Mouse (Mus musculus) neural tube, embryonic 11.5 days (tissue): ENCODE results near the gene Gatad2b. TPM values are rescaled to one million over a fixed set of nuclear protein-coding genes. Genes with fewer than 3 reads are reported as not detected.

Source experiments
- ATAC-seq: fragments of 200-750 bp; cut with Nextera tagmentation; 2 replicates; pipeline ENCODE4 v1.8.0; 2017; ENCODE audit warnings: moderate number of reproducible peaks, mild to moderate bottlenecking, moderate TSS enrichment, moderate library complexity; ENCODE audit not compliant: insufficient read depth, low FRiP score, low TSS enrichment
- DNase-seq: peaks from one replicate; pipeline ENCODE4 v3.0.0-alpha.2; 2015; ENCODE audit warnings: low spot score
- H3K27ac ChIP-seq: fragments of 300-500 bp; sonication (generic); 2 replicates; pipeline ENCODE4 v1.5.1; 2014; ENCODE audit warnings: low read depth, mild to moderate bottlenecking, low read length
- H3K27me3 ChIP-seq: fragments of 300-500 bp; sonication (generic); 2 replicates; pipeline ENCODE4 v1.6.1; 2014; ENCODE audit warnings: mild to moderate bottlenecking, low read length, mixed read lengths; ENCODE audit not compliant: control insufficient read depth, insufficient read depth
- H3K36me3 ChIP-seq: fragments of 300-500 bp; sonication (generic); 2 replicates; pipeline ENCODE4 v1.6.1; 2014; ENCODE audit warnings: mild to moderate bottlenecking, low read length, moderate library complexity, mixed read lengths; ENCODE audit not compliant: control insufficient read depth, insufficient read depth
- H3K4me1 ChIP-seq: fragments of 300-500 bp; sonication (generic); 2 replicates; pipeline ENCODE4 v1.6.1; 2014; ENCODE audit warnings: low read length, mixed read lengths; ENCODE audit not compliant: control insufficient read depth, insufficient read depth
- H3K4me2 ChIP-seq: fragments of 300-500 bp; sonication (generic); 2 replicates; pipeline ENCODE4 v1.6.1; 2014; ENCODE audit warnings: low read depth, mild to moderate bottlenecking, moderate library complexity
- H3K4me3 ChIP-seq: fragments of 300-500 bp; sonication (generic); 2 replicates; pipeline ENCODE4 v1.5.1; 2014; ENCODE audit warnings: low read depth, low read length
- H3K9ac ChIP-seq: fragments of 300-500 bp; sonication (generic); 2 replicates; pipeline ENCODE4 v1.6.1; 2014; ENCODE audit warnings: mild to moderate bottlenecking, low read length
- H3K9me3 ChIP-seq: fragments of 300-500 bp; sonication (generic); 2 replicates; pipeline ENCODE4 v1.6.1; 2016; ENCODE audit warnings: low read length; ENCODE audit not compliant: control insufficient read depth
- WGBS: fragments of 180-500 bp; shearing (Covaris S2); extraction: QIAGEN DNeasy Blood & Tissue Kit; methylation state at CpG from one replicate; pipeline ENCODE4 v1.1.7; 2014; 5-methylcytosine and 5-hydroxymethylcytosine counted together
- polyA plus RNA-seq: library from polyadenylated mRNA; unstranded; fragments of >200 nt; fragmentation: Nextera tagmentation; extraction: Ambion mirVana; gene quantifications from 2 replicates; pipeline ENCODE4 v1.2.1, GENCODE M21; 2014

The Gatad2b gene
- polyA plus RNA-seq, 1 experiment from 2014 or later = 9.2 TPM

GRCm38 (mm10) chr3:90273855-90274254 lies 19.1 kb upstream of the Gatad2b start:
- H3K9ac ChIP-seq = no peak overlapping the region
- H3K9me3 ChIP-seq = no peaks in the 10 kb centered on the region
- no peak for ATAC-seq
- H3K4me2 ChIP-seq = no peak overlapping the region
- H3K4me1 ChIP-seq = no peaks in the 10 kb centered on the region
- peaks cover 4% of the 10 kb centered on the region for H3K36me3 ChIP-seq
- 89% methylated on average over 22 of the region's 22 CpGs for WGBS
- DNase-seq = no peak
- no peak overlapping the region for H3K4me3 ChIP-seq
- H3K27me3 ChIP-seq = no peaks in the 10 kb centered on the region
- H3K27ac ChIP-seq = no peak overlapping the region

GRCm38 (mm10) chr3:90275286-90275685 lies 17.7 kb upstream of the Gatad2b start:
- WGBS = 93% methylated on average over 11 of the region's 11 CpGs
- no peaks in the 10 kb centered on the region for H3K27me3 ChIP-seq
- H3K27ac ChIP-seq = no peak overlapping the region
- H3K36me3 ChIP-seq = peaks cover 7% of the 10 kb centered on the region
- H3K9me3 ChIP-seq = no peaks in the 10 kb centered on the region
- DNase-seq (no peak), ATAC-seq (no peak)
- no peaks in the 10 kb centered on the region for H3K4me1 ChIP-seq
- H3K4me2 ChIP-seq = no peak overlapping the region
- no peak overlapping the region for H3K4me3 ChIP-seq
- H3K9ac ChIP-seq = no peak overlapping the region

GRCm38 (mm10) chr3:90276858-90277257 lies 16.1 kb upstream of the Gatad2b start:
- Histone ChIP-seq H3K9ac (no peak overlapping the region), H3K4me2 (no peak overlapping the region), H3K4me3 (no peak overlapping the region), H3K27me3 (no peaks in the 10 kb centered on the region), H3K27ac (no peak overlapping the region), H3K36me3 (peaks cover 7% of the 10 kb centered on the region), H3K4me1 (no peaks in the 10 kb centered on the region), H3K9me3 (no peaks in the 10 kb centered on the region)
- WGBS = 39% methylated on average over 16 of the region's 16 CpGs
- ATAC-seq (no peak), DNase-seq (no peak)

- Histone ChIP-seq H3K9me3 (no peaks in the 10 kb centered on the region), H3K4me2 (no peak overlapping the region), H3K27me3 (no peaks in the 10 kb centered on the region), H3K4me3 (no peak overlapping the region), H3K9ac (no peak overlapping the region), H3K4me1 (no peaks in the 10 kb centered on the region), H3K27ac (no peak overlapping the region), H3K36me3 (peaks cover 4% of the 10 kb centered on the region)
- ATAC-seq (no peak), DNase-seq (no peak)
- 95% methylated on average over 9 of the region's 9 CpGs for WGBS
Observed at GRCm38 (mm10) chr3:90277793-90278192, 15.2 kb upstream of the Gatad2b start.

GRCm38 (mm10) chr3:90278211-90278610 lies 14.8 kb upstream of the Gatad2b start:
- H3K9me3 ChIP-seq = no peaks in the 10 kb centered on the region
- H3K4me2 ChIP-seq = no peak overlapping the region
- peaks cover 3% of the 10 kb centered on the region for H3K36me3 ChIP-seq
- no peak for DNase-seq
- no peak overlapping the region for H3K27ac ChIP-seq
- H3K4me1 ChIP-seq = no peaks in the 10 kb centered on the region
- no peaks in the 10 kb centered on the region for H3K27me3 ChIP-seq
- no peak overlapping the region for H3K9ac ChIP-seq
- no peak overlapping the region for H3K4me3 ChIP-seq
- ATAC-seq = no peak
- 93% methylated on average over 10 of the region's 10 CpGs for WGBS

- Histone ChIP-seq H3K27me3 (no peaks in the 10 kb centered on the region), H3K36me3 (peaks cover 3% of the 10 kb centered on the region), H3K4me2 (no peak overlapping the region), H3K4me1 (no peaks in the 10 kb centered on the region), H3K9me3 (no peaks in the 10 kb centered on the region), H3K9ac (no peak overlapping the region), H3K4me3 (no peak overlapping the region), H3K27ac (no peak overlapping the region)
- ATAC-seq = no peak
- WGBS = 94% methylated on average over 9 of the region's 9 CpGs
- DNase-seq = no peak
Observed at GRCm38 (mm10) chr3:90279216-90279615, 13.8 kb upstream of the Gatad2b start.

GRCm38 (mm10) chr3:90279743-90280142 lies 13.2 kb upstream of the Gatad2b start:
- Histone ChIP-seq H3K4me2 (no peak overlapping the region), H3K27ac (no peak overlapping the region), H3K27me3 (no peaks in the 10 kb centered on the region), H3K9me3 (no peaks in the 10 kb centered on the region), H3K9ac (no peak overlapping the region), H3K4me3 (no peak overlapping the region), H3K4me1 (no peaks in the 10 kb centered on the region), H3K36me3 (peaks cover 3% of the 10 kb centered on the region)
- 95% methylated on average over 7 of the region's 7 CpGs for WGBS
- ATAC-seq (no peak), DNase-seq (no peak)

GRCm38 (mm10) chr3:90280708-90281107 lies 12.3 kb upstream of the Gatad2b start:
- 85% methylated on average over 9 of the region's 9 CpGs for WGBS
- Histone ChIP-seq H3K4me1 (no peaks in the 10 kb centered on the region), H3K9me3 (no peaks in the 10 kb centered on the region), H3K27ac (no peak overlapping the region), H3K27me3 (no peaks in the 10 kb centered on the region), H3K36me3 (peaks cover 3% of the 10 kb centered on the region), H3K9ac (no peak overlapping the region), H3K4me3 (no peak overlapping the region), H3K4me2 (no peak overlapping the region)
- ATAC-seq (no peak), DNase-seq (no peak)

GRCm38 (mm10) chr3:90284150-90284549 lies 8.8 kb upstream of the Gatad2b start:
- no peak for ATAC-seq
- no peak overlapping the region for H3K9ac ChIP-seq
- H3K4me1 ChIP-seq = no peaks in the 10 kb centered on the region
- no peak overlapping the region for H3K27ac ChIP-seq
- 98% methylated on average over 2 of the region's 2 CpGs for WGBS
- no peaks in the 10 kb centered on the region for H3K27me3 ChIP-seq
- no peak overlapping the region for H3K4me3 ChIP-seq
- DNase-seq = no peak
- no peaks in the 10 kb centered on the region for H3K9me3 ChIP-seq
- no peak overlapping the region for H3K4me2 ChIP-seq
- peaks cover 3% of the 10 kb centered on the region; the same call in 1 of the 2 replicates for H3K36me3 ChIP-seq
